Mouse (Mus musculus) mesoderm, embryonic 11.5 days (tissue): Measurements from ENCODE around the gene Nudt16l1.

Experiments used
- DNase-seq: peaks from one replicate; pipeline ENCODE4 v3.0.0-alpha.2; 2012; ENCODE audit warnings: low read depth, low spot score

Gene Nudt16l1

GRCm38 (mm10) chr16:4938461-4938860, at the start of gene Nudt16l1:
Nudt16l1 (plus strand) TSS chr16:4938761.
- DNase-seq = no peak

GRCm38 (mm10) chr16:4890201-4890709, 48.3 kb upstream of the Nudt16l1 start:
- DNase-seq = no peak

- DNase-seq = no peak
These were observed 46.4 kb upstream of the Nudt16l1 start for GRCm38 (mm10) chr16:4892171-4892570.

- DNase-seq = no peak
These were observed 44.2 kb upstream of the Nudt16l1 start for GRCm38 (mm10) chr16:4894201-4894908.

- DNase-seq = no peak
These were observed 42.1 kb upstream of the Nudt16l1 start for GRCm38 (mm10) chr16:4896249-4897027.

- DNase-seq = no peak
These were observed 41.3 kb upstream of the Nudt16l1 start for GRCm38 (mm10) chr16:4897146-4897730.

- DNase-seq = no peak
These were observed 39.7 kb upstream of the Nudt16l1 start for GRCm38 (mm10) chr16:4898881-4899280.

- no peak for DNase-seq
These were observed 38.9 kb upstream of the Nudt16l1 start for GRCm38 (mm10) chr16:4899711-4900110.

- DNase-seq = no peak
These were observed 37.4 kb upstream of the Nudt16l1 start for GRCm38 (mm10) chr16:4901167-4901566.

GRCm38 (mm10) chr16:4902390-4902789, 36.2 kb upstream of the Nudt16l1 start:
- DNase-seq = no peak

GRCm38 (mm10) chr16:4903491-4904102, 35.0 kb upstream of the Nudt16l1 start:
- no peak for DNase-seq

- no peak for DNase-seq
These were observed 33.7 kb upstream of the Nudt16l1 start for GRCm38 (mm10) chr16:4904878-4905277.

GRCm38 (mm10) chr16:4905591-4905990, 33.0 kb upstream of the Nudt16l1 start:
- no peak for DNase-seq

GRCm38 (mm10) chr16:4906559-4906958, 32.0 kb upstream of the Nudt16l1 start:
- no peak for DNase-seq

GRCm38 (mm10) chr16:4907386-4907785, 31.2 kb upstream of the Nudt16l1 start:
- no peak for DNase-seq

GRCm38 (mm10) chr16:4907972-4908371, 30.6 kb upstream of the Nudt16l1 start:
- no peak for DNase-seq

- no peak for DNase-seq
These were observed 28.8 kb upstream of the Nudt16l1 start for GRCm38 (mm10) chr16:4909745-4910144.

GRCm38 (mm10) chr16:4910758-4911157, 27.8 kb upstream of the Nudt16l1 start:
- DNase-seq = no peak

GRCm38 (mm10) chr16:4912074-4912648, 26.4 kb upstream of the Nudt16l1 start:
- no peak for DNase-seq

- DNase-seq = peak; percentile 39
These were observed 25.4 kb upstream of the Nudt16l1 start for GRCm38 (mm10) chr16:4912907-4913782.
